Mouse (Mus musculus) ovary, adult 18-20 months (tissue): ENCODE data around the gene Olfr904.
"Not testable (repeated sequence)": the region's sequence is repeated elsewhere in the genome, so short reads cannot be mapped to it uniquely, and the experiment has no call there.

ENCODE experiments used
- DNase-seq: peaks from one replicate; pipeline ENCODE4 v3.0.0; 2022; ENCODE audit warnings: low spot score, mixed read lengths

Olfr904 gene

DNA sequence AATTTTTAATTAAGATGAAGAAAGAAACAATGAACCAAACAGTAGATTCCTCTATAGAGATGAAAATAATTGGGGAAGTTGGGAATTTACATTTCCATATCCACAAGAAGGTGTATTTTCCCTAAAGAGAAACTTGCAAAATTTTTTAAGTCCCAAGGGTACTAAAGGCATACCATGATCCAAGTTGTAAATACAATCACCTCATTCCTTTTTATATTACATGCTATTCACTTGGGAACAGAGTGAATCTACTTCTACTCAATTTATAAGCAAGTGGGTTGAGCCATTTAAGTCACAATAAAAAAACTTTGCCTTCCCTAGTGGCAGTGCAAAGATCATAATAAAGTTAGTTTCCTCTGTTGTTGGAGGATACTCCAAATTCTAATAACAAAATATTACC is at the start of gene Olfr904:
Olfr904 (plus strand) TSS at position 301 of the 400 bp plus-strand sequence.
- no peak for DNase-seq

DNA sequence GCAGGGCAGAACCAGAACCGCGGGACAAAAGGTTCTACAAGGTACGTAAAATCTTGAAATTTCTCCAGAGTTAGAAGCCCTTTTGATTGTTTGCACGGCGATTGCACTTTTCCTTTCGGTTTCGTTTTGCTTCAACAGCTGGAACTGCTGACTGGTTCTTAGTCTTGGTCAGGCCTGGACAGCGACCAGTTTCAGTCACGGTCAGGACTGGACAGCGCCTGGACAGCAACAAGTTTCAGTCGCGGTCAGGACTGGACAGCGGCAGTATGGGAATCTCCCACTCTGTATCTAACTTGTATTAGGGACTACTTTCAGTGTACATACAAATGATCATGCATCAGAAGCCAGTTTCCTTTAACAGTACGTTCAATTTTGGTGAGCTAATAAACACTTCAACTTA is 49.4 kb upstream of the Olfr904 start:
- not testable (repeated sequence) for DNase-seq

DNA sequence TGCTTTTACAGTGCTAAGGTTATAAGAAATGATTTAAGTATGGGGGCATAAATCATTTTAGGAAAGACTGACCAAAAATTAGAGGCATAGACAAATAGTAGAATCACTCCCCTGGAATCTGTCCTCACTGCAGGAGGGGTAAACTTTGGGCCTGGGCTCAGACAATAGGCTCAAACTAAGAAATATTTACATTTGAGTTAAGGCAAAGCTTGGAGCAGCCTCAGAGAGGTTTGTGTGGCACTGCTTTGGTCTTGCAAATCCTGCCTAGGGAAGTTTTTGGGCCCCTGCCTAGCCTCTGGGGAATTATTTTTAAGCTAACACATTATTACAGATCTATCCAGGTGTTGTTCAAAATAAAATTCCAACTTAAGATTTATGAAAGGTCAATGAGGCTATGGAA is 39.1 kb upstream of the Olfr904 start:
- DNase-seq: no peak

DNA sequence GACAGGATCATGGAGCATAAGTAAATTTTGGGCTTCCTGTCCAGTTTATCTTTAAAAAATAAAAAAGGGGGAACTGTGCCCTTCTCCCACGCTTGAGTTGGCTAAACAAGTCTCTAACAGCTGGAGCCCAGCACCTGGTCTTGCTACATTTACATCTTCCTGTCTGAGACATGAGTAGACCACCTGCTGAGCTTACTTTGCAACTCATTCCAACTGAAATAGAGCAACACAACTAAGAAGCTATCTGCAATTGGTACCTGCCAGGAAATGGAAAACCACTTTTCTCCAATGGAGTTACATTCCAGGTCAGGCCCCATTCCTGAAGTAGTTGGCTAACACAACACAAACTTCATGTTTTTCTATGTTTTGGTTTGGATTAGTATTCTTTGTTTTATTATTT is 35.9 kb upstream of the Olfr904 start:
- no peak for DNase-seq

- no peak for DNase-seq
These were observed 33.8 kb upstream of the Olfr904 start, which contains the start of gene Olfr901 for GRCm38 (mm10) chr9:38429155-38429554. Gene Olfr901 (plus strand): TSS chr9:38429455.

DNA sequence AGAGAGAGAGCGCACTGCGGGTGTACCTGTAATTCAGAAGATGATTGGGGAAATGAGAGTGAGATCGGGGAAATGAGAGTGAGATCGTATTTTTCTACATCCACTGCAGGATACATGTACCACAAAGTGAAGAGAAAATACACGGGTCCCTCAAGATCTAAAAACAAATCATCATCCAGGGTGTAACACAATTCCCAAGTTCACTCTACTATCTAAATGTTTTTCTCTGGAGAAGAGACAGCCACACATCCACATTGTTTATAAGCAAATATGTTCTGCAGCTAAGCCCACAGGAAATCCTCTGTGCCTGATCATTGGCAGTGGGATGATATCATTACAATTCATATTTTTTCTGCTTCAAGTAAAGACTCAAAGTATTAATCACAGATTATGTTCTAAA is 15.6 kb upstream of the Olfr904 start, which contains the start of gene Olfr902:
Olfr902 (plus strand) TSS at position 301 of the 400 bp plus-strand sequence.
- DNase-seq: no peak

DNA sequence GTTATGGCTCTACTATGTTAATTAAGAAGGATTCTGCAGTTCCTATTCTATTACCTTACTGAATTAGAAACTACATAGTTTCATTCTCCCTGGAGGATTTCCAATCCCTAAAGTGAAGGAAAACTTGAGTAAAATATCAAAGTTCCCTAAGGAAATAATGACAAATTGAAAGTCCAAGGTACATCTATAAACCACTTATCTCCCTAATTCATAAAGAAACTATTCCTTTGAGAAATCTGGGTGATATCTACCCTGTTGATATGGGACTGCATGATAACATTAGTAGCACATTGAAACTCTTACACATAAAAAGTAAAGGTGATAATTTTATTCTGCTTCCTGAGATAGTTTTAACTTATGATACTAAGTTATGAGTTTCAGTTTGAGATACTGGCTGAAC is 7.9 kb downstream of the Olfr904 start, which contains the start of gene Olfr905:
Olfr905 (plus strand) TSS at position 301 of the 400 bp plus-strand sequence.
- no peak for DNase-seq

GRCm38 (mm10) chr9:38486785-38487184 is 23.8 kb downstream of the Olfr904 start, which contains the start of gene Olfr906:
Gene Olfr906 (plus strand): TSS chr9:38487085.
- DNase-seq: no peak

DNA sequence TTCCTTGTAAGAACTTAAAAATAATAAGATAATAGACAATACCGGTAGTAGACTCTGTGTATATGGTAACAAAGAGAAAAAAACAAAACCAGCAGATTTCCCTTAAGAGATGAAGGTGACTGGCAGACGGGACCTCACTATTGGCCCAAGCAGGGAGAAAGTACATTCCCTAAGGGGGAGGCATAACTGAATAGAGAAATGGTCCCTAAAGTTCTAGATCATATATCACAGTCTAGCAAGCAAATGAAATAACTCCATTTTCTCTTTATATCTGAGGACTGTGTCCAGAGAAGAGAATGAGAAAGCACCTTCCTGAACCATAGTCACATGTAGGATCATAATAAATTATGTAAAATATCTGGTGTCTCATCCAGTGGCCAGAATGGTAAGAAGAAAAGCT is 32.6 kb downstream of the Olfr904 start, which contains the start of gene Olfr907:
Olfr907 (plus strand) TSS at position 301 of the 400 bp plus-strand sequence.
- no peak for DNase-seq

- DNase-seq: no peak
These were observed 49.4 kb downstream of the Olfr904 start for GRCm38 (mm10) chr9:38512353-38512752.
